Mouse (Mus musculus): ENCODE results near the gene Ap2s1. TPM values are rescaled to one million over a fixed set of nuclear protein-coding genes. Genes with fewer than 3 reads are reported as not detected.

Gene Ap2s1
- polyA plus RNA-seq, 1 experiment from 2014 or later: 284 TPM

GRCm38 (mm10) chr7:16794886-16795285, 56.7 kb downstream of the Ap2s1 start:
- Histone ChIP-seq H3K4me2 (ENCODE audit: low read depth) (no peak overlapping the region), H3K9me3 (ENCODE audit: control insufficient read depth, low read length) (no peaks in the 10 kb centered on the region), H3K36me3 (ENCODE audit: control insufficient read depth, insufficient read depth, low read length) (peaks cover 5% of the 10 kb centered on the region), H3K9ac (ENCODE audit: low read length) (no peak overlapping the region), H3K4me1 (ENCODE audit: control insufficient read depth, insufficient read depth, low read length) (no peaks in the 10 kb centered on the region), H3K27ac (ENCODE audit: low read depth, low read length) (no peak overlapping the region), H3K4me3 (ENCODE audit: low read depth, low read length) (no peak overlapping the region), H3K27me3 (ENCODE audit: control insufficient read depth, insufficient read depth, low read length) (no peaks in the 10 kb centered on the region)
- DNase-seq (ENCODE audit: low spot score) (no peak), ATAC-seq (ENCODE audit: insufficient read depth, low FRiP score, low TSS enrichment) (no peak)
- WGBS: 94% methylated on average over 5 of the region's 5 CpGs

Other genes with a start within 250 kb of the Ap2s1 start
- gene Arhgap35, start 123.4 kb upstream of the Ap2s1 start, polyA plus RNA-seq (2014; fragmentation: Nextera tagmentation; extraction: Ambion mirVana): 40.8 and 41.7 TPM in 2 replicates
- not detected in 2 replicates for gene Ceacam15, start 62.7 kb upstream of the Ap2s1 start, polyA plus RNA-seq (2014; fragmentation: Nextera tagmentation; extraction: Ambion mirVana)
- gene Ceacam9, start 16.5 kb upstream of the Ap2s1 start, polyA plus RNA-seq (2014; fragmentation: Nextera tagmentation; extraction: Ambion mirVana): not detected in 2 replicates
- gene Slc1a5, start 42.9 kb downstream of the Ap2s1 start, polyA plus RNA-seq (2014; fragmentation: Nextera tagmentation; extraction: Ambion mirVana): 17.2 and 17.3 TPM in 2 replicates
- 140 and 143 TPM in 2 replicates for gene Strn4, start 77.5 kb downstream of the Ap2s1 start, polyA plus RNA-seq (2014; fragmentation: Nextera tagmentation; extraction: Ambion mirVana)
- gene Fkrp, start 78.3 kb downstream of the Ap2s1 start, polyA plus RNA-seq (2014; fragmentation: Nextera tagmentation; extraction: Ambion mirVana): 24.3 and 24.4 TPM in 2 replicates
- 10.9 and 11.2 TPM in 2 replicates for gene Prkd2, start 104.5 kb downstream of the Ap2s1 start, polyA plus RNA-seq (2014; fragmentation: Nextera tagmentation; extraction: Ambion mirVana)
- gene Dact3, start 136.9 kb downstream of the Ap2s1 start, polyA plus RNA-seq (2014; fragmentation: Nextera tagmentation; extraction: Ambion mirVana): 9.5 and 10.6 TPM in 2 replicates
- gene Gng8, start 153.4 kb downstream of the Ap2s1 start, polyA plus RNA-seq (2014; fragmentation: Nextera tagmentation; extraction: Ambion mirVana): 7.0 and 7.2 TPM in 2 replicates
- 0.41 and 0.76 TPM in 2 replicates for gene Ptgir, start 168.1 kb downstream of the Ap2s1 start, polyA plus RNA-seq (2014; fragmentation: Nextera tagmentation; extraction: Ambion mirVana)
- gene Calm3, start 185.7 kb downstream of the Ap2s1 start, polyA plus RNA-seq (2014; fragmentation: Nextera tagmentation; extraction: Ambion mirVana): 257 and 263 TPM in 2 replicates
- 9.4 and 10.5 TPM in 2 replicates for gene Pnmal2, start 206.3 kb downstream of the Ap2s1 start, polyA plus RNA-seq (2014; fragmentation: Nextera tagmentation; extraction: Ambion mirVana)
- 15.6 and 18.0 TPM in 2 replicates for gene Pnmal1, start 221.3 kb downstream of the Ap2s1 start, polyA plus RNA-seq (2014; fragmentation: Nextera tagmentation; extraction: Ambion mirVana)
- 1.8 and 2.0 TPM in 2 replicates for gene Gm42372, start 244.7 kb downstream of the Ap2s1 start, polyA plus RNA-seq (2014; fragmentation: Nextera tagmentation; extraction: Ambion mirVana)

Data from neural tube, embryonic 11.5 days (tissue).